Mouse (Mus musculus) thymus, adult 2 months (tissue): ENCODE data around the gene Gm14408. TPM values are rescaled to one million over a fixed set of nuclear protein-coding genes. Genes with fewer than 3 reads are reported as not detected.
"Not testable (repeated sequence)": the region's sequence is repeated elsewhere in the genome, so short reads cannot be mapped to it uniquely, and the experiment has no call there.

Experiments
- DNase-seq: peaks from one replicate; pipeline ENCODE4 v3.0.0; 2021
- H3K27ac ChIP-seq: fragments of 200-500 bp; 2 replicates; pipeline ENCODE4 v1.5.1; 2012; ENCODE audit warnings: low read length, control low read depth; ENCODE audit not compliant: control insufficient read depth, insufficient read depth
- H3K27me3 ChIP-seq: fragments of 200-500 bp; 2 replicates; pipeline ENCODE4 v1.6.1; 2012; ENCODE audit warnings: mild to moderate bottlenecking, low read length, moderate library complexity, mixed read lengths; ENCODE audit not compliant: control insufficient read depth, insufficient read depth
- H3K36me3 ChIP-seq: fragments of 200-500 bp; 2 replicates; pipeline ENCODE4 v1.6.1; 2012; ENCODE audit warnings: mild to moderate bottlenecking, low read length, moderate library complexity; ENCODE audit not compliant: control insufficient read depth, insufficient read depth
- H3K4me1 ChIP-seq: fragments of 200-500 bp; replicated peaks from 2 replicates; pipeline ENCODE4 v1.6.1; 2012; ENCODE audit warnings: low read length; ENCODE audit not compliant: control insufficient read depth, insufficient read depth
- H3K4me3 ChIP-seq: fragments of 200-500 bp; 2 replicates; pipeline ENCODE4 v1.5.1; 2012; ENCODE audit warnings: mild to moderate bottlenecking, low read length, control low read depth, moderate library complexity; ENCODE audit not compliant: control insufficient read depth, insufficient read depth
- WGBS: fragments of 180-500 bp; shearing (Covaris S2); methylation state at CpG from one replicate; pipeline ENCODE4 v1.1.7; 2018; 5-methylcytosine and 5-hydroxymethylcytosine counted together
- polyA plus RNA-seq: library from polyadenylated mRNA; depleted of rRNA; stranded (reverse); fragments of >200 nt; gene quantifications from 2 replicates; pipeline ENCODE4 v1.2.3, GENCODE M21; 2012; rRNA removed

The Gm14408 gene
- not detected in 2 replicates for polyA plus RNA-seq

- H3K36me3 ChIP-seq, H3K27me3 ChIP-seq, H3K27ac ChIP-seq, DNase-seq, H3K4me1 ChIP-seq, H3K4me3 ChIP-seq: not testable (repeated sequence)
- 95% methylated on average over 1 of the region's 3 CpGs for WGBS
Measured at GRCm38 (mm10) chr2:176830840-176831239, at the start of gene Gm14408. Gm14408 (plus strand) TSS chr2:176831140.

- not testable (repeated sequence) for H3K27ac ChIP-seq, H3K36me3 ChIP-seq, H3K4me1 ChIP-seq, H3K27me3 ChIP-seq, DNase-seq
- no CpG with 5 or more reads among the region's 6 CpGs for WGBS
- H3K4me3 ChIP-seq: peak within 1 kb of the TSS; percentile 66
Measured at GRCm38 (mm10) chr2:176798312-176798711, 32.6 kb upstream of the Gm14408 start, which contains the start of gene Gm14295. Gm14295 (plus strand) TSS chr2:176798612.

- H3K27me3 ChIP-seq, H3K27ac ChIP-seq, DNase-seq, H3K4me1 ChIP-seq, H3K36me3 ChIP-seq: not testable (repeated sequence)
- 19% methylated on average over 15 of the region's 15 CpGs for WGBS
- peak overlapping the region; percentile 66 for H3K4me3 ChIP-seq
Measured at GRCm38 (mm10) chr2:176798785-176799184, 32.2 kb upstream of the Gm14408 start.

Other genes starting within 250 kb of the Gm14408 start
- 1.5 and 5.0 TPM in 2 replicates for gene Gm14308, start 194.8 kb upstream of the Gm14408 start, polyA plus RNA-seq
- gene Zfp973, start 160.6 kb upstream of the Gm14408 start, polyA plus RNA-seq: 2.5 and 2.8 TPM in 2 replicates
- gene Gm14305, start 122.8 kb upstream of the Gm14408 start, polyA plus RNA-seq: 3.4 and 4.9 TPM in 2 replicates
- 2.0 and 2.1 TPM in 2 replicates for gene Gm14295, start 32.5 kb upstream of the Gm14408 start, polyA plus RNA-seq
- 1.2 and 1.6 TPM in 2 replicates for gene Gm14296, start 96.7 kb downstream of the Gm14408 start, polyA plus RNA-seq
- gene Gm14419, start 169.8 kb downstream of the Gm14408 start, polyA plus RNA-seq: 0.74 and 1.1 TPM in 2 replicates
- gene Gm14401, start 243.2 kb downstream of the Gm14408 start, polyA plus RNA-seq: not detected in 2 replicates